Mouse (Mus musculus): ENCODE data around the gene Brpf3. TPM values are rescaled to one million over a fixed set of nuclear protein-coding genes. Genes with fewer than 3 reads are reported as not detected.

The Brpf3 gene
- polyA plus RNA-seq, 1 experiment = 109 TPM

- H3K4me3 ChIP-seq (ENCODE audit: low read depth, low read length) = no peak overlapping the region
- no peaks in the 10 kb centered on the region for H3K27me3 ChIP-seq (ENCODE audit: control insufficient read depth, insufficient read depth, low read length)
- H3K36me3 ChIP-seq (ENCODE audit: control insufficient read depth, insufficient read depth, low read length) = peaks cover 6% of the 10 kb centered on the region
- 25% methylated on average over 5 of the region's 5 CpGs for WGBS
- peaks cover 16% of the 10 kb centered on the region; the same call in 1 of the 2 replicates for H3K4me1 ChIP-seq (ENCODE audit: control insufficient read depth, insufficient read depth, insufficient read length, low read length)
- TF ChIP-seq CTCF (IDR thresholded peaks at IDR 0.05; ENCODE audit: extremely low read depth, insufficient read length, insufficient replicate concordance, low read depth, low read length) = no peak
- TF ChIP-seq POLR2A (IDR thresholded peaks at IDR 0.05; ENCODE audit: low read depth, low read length) = no peak
- H3K27ac ChIP-seq (ENCODE audit: insufficient read depth, low read depth, low read length) = peak overlapping the region; percentile 91
Observed at GRCm38 (mm10) chr17:28843665-28844064, 42.8 kb downstream of the Brpf3 start.

DNA sequence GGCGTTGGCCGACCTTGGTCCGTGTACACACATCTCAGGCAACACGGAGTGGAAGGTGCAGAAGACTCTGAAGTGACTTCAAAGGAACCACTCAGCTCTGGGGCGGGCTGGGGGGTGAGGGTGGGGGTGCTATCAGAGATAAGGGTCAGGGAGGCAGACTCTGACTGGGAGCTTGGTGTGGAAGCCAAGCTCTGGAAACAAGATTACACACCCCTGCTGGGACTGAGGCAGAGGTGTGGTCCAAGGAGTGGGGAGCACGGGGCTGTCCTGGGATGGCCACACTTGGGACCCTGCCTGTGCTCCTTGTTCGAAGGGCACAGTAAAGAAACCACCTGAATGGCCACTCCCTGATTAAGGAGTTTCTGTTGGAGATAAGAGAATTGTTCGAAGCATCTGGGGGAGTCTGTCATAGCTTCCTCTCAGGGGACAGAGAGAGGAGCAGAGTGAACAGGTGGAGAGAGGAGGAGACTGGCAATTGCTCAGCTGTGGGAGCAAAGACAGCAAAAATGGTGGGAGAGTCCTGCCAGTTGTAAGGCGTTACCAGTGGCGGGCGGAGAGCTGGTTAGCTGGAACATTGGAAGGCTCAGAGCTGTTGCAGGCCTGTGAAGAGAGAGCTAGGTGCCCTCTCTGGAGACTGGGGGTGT lies 46.2 kb downstream of the Brpf3 start:
- WGBS = 21% methylated on average over 11 of the region's 11 CpGs
- H3K4me3 ChIP-seq (ENCODE audit: low read depth, low read length) = peak overlapping the region; percentile 50
- H3K27me3 ChIP-seq (ENCODE audit: control insufficient read depth, insufficient read depth, low read length) = no peaks in the 10 kb centered on the region
- peaks cover 22% of the 10 kb centered on the region for H3K4me1 ChIP-seq (ENCODE audit: control insufficient read depth, insufficient read depth, insufficient read length, low read length)
- TF ChIP-seq CTCF (IDR thresholded peaks at IDR 0.05; ENCODE audit: extremely low read depth, insufficient read length, insufficient replicate concordance, low read depth, low read length) = no peak
- peak; percentile 57; the same call in 1 of the 2 replicates for TF ChIP-seq POLR2A (IDR thresholded peaks at IDR 0.05; ENCODE audit: low read depth, low read length)
- peaks cover 6% of the 10 kb centered on the region; the same call in 1 of the 2 replicates for H3K36me3 ChIP-seq (ENCODE audit: control insufficient read depth, insufficient read depth, low read length)
- peak overlapping the region; percentile 95 for H3K27ac ChIP-seq (ENCODE audit: insufficient read depth, low read depth, low read length)

GRCm38 (mm10) chr17:28850511-28850910 lies 49.6 kb downstream of the Brpf3 start:
- Histone ChIP-seq H3K4me3 (ENCODE audit: low read depth, low read length) (peak overlapping the region; percentile 27; the same call in 1 of the 2 replicates), H3K27ac (ENCODE audit: insufficient read depth, low read depth, low read length) (no peak overlapping the region), H3K4me1 (ENCODE audit: control insufficient read depth, insufficient read depth, insufficient read length, low read length) (peaks cover 17% of the 10 kb centered on the region), H3K36me3 (ENCODE audit: control insufficient read depth, insufficient read depth, low read length) (peaks cover 9% of the 10 kb centered on the region), H3K27me3 (ENCODE audit: control insufficient read depth, insufficient read depth, low read length) (no peaks in the 10 kb centered on the region)
- 82% methylated on average over 5 of the region's 5 CpGs for WGBS
- TF ChIP-seq CTCF (IDR thresholded peaks at IDR 0.05; ENCODE audit: extremely low read depth, insufficient read length, insufficient replicate concordance, low read depth, low read length) (no peak), POLR2A (IDR thresholded peaks at IDR 0.05; ENCODE audit: low read depth, low read length) (no peak)

DNA sequence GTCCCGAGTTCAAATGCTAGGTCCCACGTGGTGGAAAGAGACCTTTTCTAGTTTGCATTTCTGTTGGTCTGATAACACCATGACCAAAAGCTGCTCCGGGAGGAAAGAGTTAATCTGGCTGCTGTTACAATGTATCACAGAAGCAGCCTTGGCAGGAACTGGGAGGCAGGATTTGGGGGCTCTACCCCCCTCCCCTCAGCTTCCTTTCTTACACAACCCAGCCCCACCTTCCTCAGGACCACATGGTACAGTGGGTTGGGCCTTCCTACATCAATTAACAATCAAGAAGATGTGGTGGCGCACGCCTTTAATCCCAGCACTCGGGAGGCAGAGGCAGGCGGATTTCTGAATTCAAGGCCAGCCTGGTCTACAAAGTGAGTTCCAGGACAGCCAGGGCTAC lies 53.5 kb downstream of the Brpf3 start:
- TF ChIP-seq POLR2A (IDR thresholded peaks at IDR 0.05; ENCODE audit: low read depth, low read length) = no peak
- no peak for TF ChIP-seq CTCF (IDR thresholded peaks at IDR 0.05; ENCODE audit: extremely low read depth, insufficient read length, insufficient replicate concordance, low read depth, low read length)
- Histone ChIP-seq H3K4me3 (ENCODE audit: low read depth, low read length) (no peak overlapping the region), H3K36me3 (ENCODE audit: control insufficient read depth, insufficient read depth, low read length) (peaks cover 9% of the 10 kb centered on the region), H3K27ac (ENCODE audit: insufficient read depth, low read depth, low read length) (no peak overlapping the region), H3K27me3 (ENCODE audit: control insufficient read depth, insufficient read depth, low read length) (no peaks in the 10 kb centered on the region), H3K4me1 (ENCODE audit: control insufficient read depth, insufficient read depth, insufficient read length, low read length) (peaks cover 12% of the 10 kb centered on the region)
- WGBS = 81% methylated on average over 7 of the region's 7 CpGs

DNA sequence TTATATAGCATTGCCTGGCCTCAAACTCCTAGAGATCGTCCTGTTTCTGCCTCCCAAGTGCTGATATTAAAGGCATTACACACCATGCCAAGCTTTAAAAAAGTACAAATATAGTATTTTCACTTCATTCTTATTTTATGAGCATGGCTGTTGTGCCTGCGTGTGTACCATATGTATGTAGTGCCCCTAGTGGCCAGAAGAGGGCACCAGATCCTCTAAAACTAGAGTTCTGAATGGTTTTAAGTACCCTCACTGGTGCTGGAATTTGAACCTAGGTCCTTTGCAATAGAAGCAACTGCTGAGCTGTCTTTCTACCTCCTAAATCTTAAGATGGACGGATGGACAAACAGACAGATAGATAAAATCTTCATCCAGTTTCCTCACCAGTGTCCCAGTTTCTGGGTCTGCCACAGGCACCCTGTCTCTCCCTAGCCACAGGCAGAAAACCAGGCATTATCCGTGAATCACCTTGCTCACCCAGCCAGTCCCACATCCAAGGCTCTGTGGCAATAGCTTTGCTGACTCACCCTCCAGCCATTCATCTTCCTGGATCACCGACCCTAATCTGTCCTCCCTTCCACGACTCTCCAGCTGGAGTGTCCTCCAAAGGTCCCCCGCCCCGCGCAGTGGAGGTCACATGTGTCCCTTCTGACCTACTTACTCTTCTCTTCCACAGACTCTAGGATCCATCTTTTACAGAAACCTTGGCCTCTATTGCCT lies 54.4 kb downstream of the Brpf3 start:
- no peak overlapping the region for H3K4me3 ChIP-seq (ENCODE audit: low read depth, low read length)
- H3K27ac ChIP-seq (ENCODE audit: insufficient read depth, low read depth, low read length) = no peak overlapping the region
- 63% methylated on average over 9 of the region's 9 CpGs for WGBS
- H3K4me1 ChIP-seq (ENCODE audit: control insufficient read depth, insufficient read depth, insufficient read length, low read length) = peaks cover 7% of the 10 kb centered on the region
- peaks cover 9% of the 10 kb centered on the region for H3K36me3 ChIP-seq (ENCODE audit: control insufficient read depth, insufficient read depth, low read length)
- H3K27me3 ChIP-seq (ENCODE audit: control insufficient read depth, insufficient read depth, low read length) = no peaks in the 10 kb centered on the region
- TF ChIP-seq POLR2A (IDR thresholded peaks at IDR 0.05; ENCODE audit: low read depth, low read length) = no peak
- peak; percentile 27; the same call in 1 of the 2 replicates for TF ChIP-seq CTCF (IDR thresholded peaks at IDR 0.05; ENCODE audit: extremely low read depth, insufficient read length, insufficient replicate concordance, low read depth, low read length)

DNA sequence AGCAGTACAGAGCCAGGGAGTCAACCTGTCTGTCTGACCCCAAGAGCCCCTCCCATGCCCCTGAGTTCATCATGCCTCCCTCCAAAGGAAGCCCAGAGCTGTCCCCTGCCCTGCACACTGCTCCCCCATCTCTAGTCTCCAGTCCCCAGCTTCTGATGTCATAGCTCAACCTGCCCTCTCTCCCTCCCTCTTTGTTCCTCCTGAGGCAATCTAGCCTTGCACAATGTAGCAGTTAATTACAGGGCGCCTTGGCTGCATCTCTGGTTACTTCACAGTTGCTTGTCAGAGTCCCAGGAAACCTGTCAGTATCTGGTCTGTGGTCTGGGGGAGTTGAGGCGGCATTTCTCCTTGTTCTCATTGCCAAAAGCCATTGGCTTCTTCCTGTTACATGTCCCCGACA lies 55.1 kb downstream of the Brpf3 start:
- H3K27me3 ChIP-seq (ENCODE audit: control insufficient read depth, insufficient read depth, low read length) = no peaks in the 10 kb centered on the region
- H3K27ac ChIP-seq (ENCODE audit: insufficient read depth, low read depth, low read length) = no peak overlapping the region
- peaks cover 9% of the 10 kb centered on the region for H3K36me3 ChIP-seq (ENCODE audit: control insufficient read depth, insufficient read depth, low read length)
- TF ChIP-seq CTCF (IDR thresholded peaks at IDR 0.05; ENCODE audit: extremely low read depth, insufficient read length, insufficient replicate concordance, low read depth, low read length) (no peak), POLR2A (IDR thresholded peaks at IDR 0.05; ENCODE audit: low read depth, low read length) (no peak)
- 0 out of 2 replicates have a peak, but pooled peaks cover 5% of the 10 kb centered on the region for H3K4me1 ChIP-seq (ENCODE audit: control insufficient read depth, insufficient read depth, insufficient read length, low read length)
- H3K4me3 ChIP-seq (ENCODE audit: low read depth, low read length) = no peak overlapping the region
- WGBS = 66% methylated on average over 3 of the region's 3 CpGs

GRCm38 (mm10) chr17:28858205-28858604 lies 57.3 kb downstream of the Brpf3 start, which contains the start of gene Pnpla1:
Pnpla1 (plus strand) TSS chr17:28858411.
- no peaks in the 10 kb centered on the region for H3K27me3 ChIP-seq (ENCODE audit: control insufficient read depth, insufficient read depth, low read length)
- 0 out of 2 replicates have a peak, but pooled peaks cover 5% of the 10 kb centered on the region for H3K4me1 ChIP-seq (ENCODE audit: control insufficient read depth, insufficient read depth, insufficient read length, low read length)
- no peak within 1 kb of the TSS for H3K27ac ChIP-seq (ENCODE audit: insufficient read depth, low read depth, low read length)
- H3K36me3 ChIP-seq (ENCODE audit: control insufficient read depth, insufficient read depth, low read length) = no peaks in the 10 kb centered on the region
- no peak for TF ChIP-seq POLR2A (IDR thresholded peaks at IDR 0.05; ENCODE audit: low read depth, low read length)
- no peak for TF ChIP-seq CTCF (IDR thresholded peaks at IDR 0.05; ENCODE audit: extremely low read depth, insufficient read length, insufficient replicate concordance, low read depth, low read length)
- H3K4me3 ChIP-seq (ENCODE audit: low read depth, low read length) = no peak within 1 kb of the TSS
- WGBS = 56% methylated on average over 12 of the region's 12 CpGs

Data from small intestine, adult 2 months (tissue).